Mouse (Mus musculus) hindbrain, embryonic 13.5 days (tissue): ENCODE data around the gene Rtl9. TPM values are rescaled to one million over a fixed set of nuclear protein-coding genes. Genes with fewer than 3 reads are reported as not detected.

Source experiments
- ATAC-seq: fragments of 200-750 bp; cut with Nextera tagmentation; 2 replicates; pipeline ENCODE4 v1.8.0; 2017; ENCODE audit warnings: moderate TSS enrichment; ENCODE audit not compliant: low FRiP score
- H3K27ac ChIP-seq: fragments of 300-500 bp; sonication (generic); 2 replicates; pipeline ENCODE4 v1.5.1; 2015; ENCODE audit warnings: inconsistent platforms, mild to moderate bottlenecking, moderate library complexity
- H3K27me3 ChIP-seq: fragments of 300-500 bp; sonication (generic); 2 replicates; pipeline ENCODE4 v1.6.1; 2015; ENCODE audit warnings: mild to moderate bottlenecking, inconsistent platforms
- H3K36me3 ChIP-seq: fragments of 300-500 bp; sonication (generic); 2 replicates; pipeline ENCODE4 v1.6.1; 2015; ENCODE audit warnings: mild to moderate bottlenecking, inconsistent platforms
- H3K4me1 ChIP-seq: fragments of 300-500 bp; sonication (generic); replicated peaks from 2 replicates; pipeline ENCODE4 v1.6.1; 2015; ENCODE audit warnings: inconsistent platforms
- H3K4me2 ChIP-seq: fragments of 300-500 bp; sonication (generic); 2 replicates; pipeline ENCODE4 v1.6.1; 2015; ENCODE audit warnings: inconsistent platforms, mild to moderate bottlenecking, moderate library complexity
- H3K4me3 ChIP-seq: fragments of 300-500 bp; sonication (generic); 2 replicates; pipeline ENCODE4 v1.5.1; 2015; ENCODE audit warnings: mild to moderate bottlenecking, inconsistent platforms
- H3K9ac ChIP-seq: fragments of 300-500 bp; sonication (generic); 2 replicates; pipeline ENCODE4 v1.6.1; 2015; ENCODE audit warnings: mild to moderate bottlenecking, inconsistent platforms
- H3K9me3 ChIP-seq: fragments of 300-500 bp; sonication (generic); 2 replicates; pipeline ENCODE4 v1.6.1; 2016; ENCODE audit warnings: inconsistent platforms
- WGBS: fragments of 180-500 bp; shearing (Covaris S2); methylation state at CpG from one replicate; pipeline ENCODE4 v1.1.7; 2015; 5-methylcytosine and 5-hydroxymethylcytosine counted together
- polyA plus RNA-seq: library from polyadenylated mRNA; unstranded; fragments of >200 nt; fragmentation: Nextera tagmentation; extraction: Ambion mirVana; gene quantifications from 2 replicates; pipeline ENCODE4 v1.2.1, GENCODE M21; 2015

Rtl9 gene
- polyA plus RNA-seq, 1 experiment from 2014 or later = 0.35 TPM

DNA sequence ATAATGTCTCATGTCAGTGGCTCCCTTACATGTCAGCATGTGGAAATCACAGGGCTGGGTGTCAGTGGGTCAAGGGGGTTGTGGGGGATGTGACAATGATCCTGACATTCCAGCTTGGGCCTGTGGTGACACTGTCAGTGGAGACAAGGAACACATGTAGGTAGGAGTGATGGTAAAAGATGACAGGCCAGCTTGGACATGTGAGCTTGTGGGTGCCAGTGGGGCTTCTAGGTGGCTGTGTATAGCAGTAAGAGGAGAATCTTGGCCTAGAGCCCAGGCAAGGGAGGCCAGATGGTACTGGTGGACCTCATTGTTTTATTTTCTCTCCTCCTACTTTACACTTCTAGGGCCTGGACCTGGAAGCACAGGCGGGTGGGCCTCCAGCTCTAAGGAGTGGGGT lies 16.7 kb upstream of the Rtl9 start:
- no peaks in the 10 kb centered on the region for H3K9me3 ChIP-seq
- WGBS = 79% methylated on average over 1 of the region's 1 CpGs

DNA sequence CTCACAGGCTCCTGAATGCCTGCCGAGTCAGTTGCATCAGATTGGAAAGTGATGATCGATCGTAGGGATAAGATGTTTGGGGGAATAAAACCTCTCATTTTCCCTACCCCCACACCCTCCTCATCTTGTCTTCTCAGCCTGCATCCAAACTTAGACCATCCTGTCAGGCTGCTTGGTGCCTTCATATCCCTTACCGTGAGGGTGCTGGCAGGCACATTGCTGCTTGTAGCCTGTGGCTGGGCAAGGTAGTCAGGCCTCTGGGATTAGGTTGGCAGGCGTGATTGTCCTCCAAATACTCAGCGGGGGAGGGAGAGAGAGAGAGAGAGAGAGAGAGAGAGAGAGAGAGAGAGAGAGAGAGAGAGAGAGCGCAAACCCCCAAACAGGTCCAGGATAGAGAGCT lies 11.2 kb upstream of the Rtl9 start:
- no peaks in the 10 kb centered on the region for H3K9me3 ChIP-seq
- H3K36me3 ChIP-seq = no peaks in the 10 kb centered on the region
- no peak overlapping the region for H3K4me2 ChIP-seq
- H3K4me1 ChIP-seq = no peaks in the 10 kb centered on the region
- H3K27ac ChIP-seq = no peak overlapping the region
- H3K4me3 ChIP-seq = no peak overlapping the region
- WGBS = 58% methylated on average over 6 of the region's 7 CpGs
- no peak overlapping the region for H3K9ac ChIP-seq
- peaks cover 47% of the 10 kb centered on the region for H3K27me3 ChIP-seq
- no peak for ATAC-seq

More for the DNA sequence above, 16.7 kb upstream of the Rtl9 start:
- H3K27me3 ChIP-seq = peaks cover 66% of the 10 kb centered on the region
- 0 out of 2 replicates have a peak, but pooled peaks cover 5% of the 10 kb centered on the region for H3K4me1 ChIP-seq
- no peak overlapping the region for H3K9ac ChIP-seq
- no peak overlapping the region for H3K4me2 ChIP-seq
- no peak for ATAC-seq
- H3K27ac ChIP-seq = no peak overlapping the region
- no peak overlapping the region for H3K4me3 ChIP-seq
- no peaks in the 10 kb centered on the region for H3K36me3 ChIP-seq

DNA sequence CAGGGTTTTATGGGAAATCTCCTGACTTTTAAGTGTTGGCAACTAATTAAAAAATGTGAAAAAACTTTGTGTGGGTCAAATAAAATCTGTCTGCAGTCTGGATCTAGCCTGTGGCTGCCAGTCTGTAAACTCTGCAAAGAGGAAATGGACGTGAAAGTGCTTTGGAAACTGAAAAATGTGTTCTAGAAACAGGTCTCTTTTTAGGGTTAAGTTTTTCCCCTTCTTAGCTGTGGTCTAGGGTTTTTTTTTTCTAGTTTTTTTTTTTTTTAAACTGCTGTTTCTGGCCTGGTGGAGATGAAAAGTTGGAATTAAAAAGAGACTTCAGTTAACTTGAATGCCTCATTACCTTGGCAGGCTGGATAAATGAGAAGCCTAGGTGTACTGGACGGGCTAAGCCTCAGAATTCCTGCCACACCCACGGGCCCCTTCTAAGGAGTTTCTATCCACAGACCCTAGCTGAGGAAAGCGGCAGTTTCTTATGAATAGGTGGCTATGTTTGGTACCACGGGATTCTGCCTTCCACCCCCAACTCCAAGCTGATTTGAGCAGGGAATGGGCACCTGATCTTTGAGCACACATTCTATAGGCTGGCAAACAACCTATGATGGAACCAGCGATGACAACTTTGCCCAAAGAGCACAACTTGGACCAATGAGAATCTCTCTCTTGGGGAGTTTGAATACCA lies 8.3 kb upstream of the Rtl9 start:
- Histone ChIP-seq H3K27ac (no peak overlapping the region), H3K9ac (no peak overlapping the region), H3K4me2 (no peak overlapping the region), H3K27me3 (peaks cover 38% of the 10 kb centered on the region), H3K4me3 (no peak overlapping the region), H3K36me3 (no peaks in the 10 kb centered on the region), H3K9me3 (no peaks in the 10 kb centered on the region), H3K4me1 (no peaks in the 10 kb centered on the region)
- ATAC-seq = no peak
- 74% methylated on average over 6 of the region's 6 CpGs for WGBS

- H3K4me3 ChIP-seq = no peak overlapping the region
- WGBS = 84% methylated on average over 6 of the region's 6 CpGs
- ATAC-seq = no peak
- H3K27me3 ChIP-seq = peaks cover 18% of the 10 kb centered on the region; the same call in 1 of the 2 replicates
- H3K27ac ChIP-seq = no peak overlapping the region
- H3K4me2 ChIP-seq = no peak overlapping the region
- no peaks in the 10 kb centered on the region for H3K4me1 ChIP-seq
- no peak overlapping the region for H3K9ac ChIP-seq
- no peaks in the 10 kb centered on the region for H3K36me3 ChIP-seq
- no peaks in the 10 kb centered on the region for H3K9me3 ChIP-seq
Observed at GRCm38 (mm10) chrX:143097551-143097950, 1.8 kb upstream of the Rtl9 start.

GRCm38 (mm10) chrX:143103146-143103545 lies 3.8 kb downstream of the Rtl9 start:
- Histone ChIP-seq H3K9ac (no peak overlapping the region), H3K27me3 (peaks cover 6% of the 10 kb centered on the region; the same call in 1 of the 2 replicates), H3K36me3 (no peaks in the 10 kb centered on the region), H3K4me3 (no peak overlapping the region), H3K4me1 (no peaks in the 10 kb centered on the region), H3K9me3 (no peaks in the 10 kb centered on the region), H3K27ac (no peak overlapping the region), H3K4me2 (no peak overlapping the region)
- 95% methylated on average over 5 of the region's 5 CpGs for WGBS
- ATAC-seq = no peak

DNA sequence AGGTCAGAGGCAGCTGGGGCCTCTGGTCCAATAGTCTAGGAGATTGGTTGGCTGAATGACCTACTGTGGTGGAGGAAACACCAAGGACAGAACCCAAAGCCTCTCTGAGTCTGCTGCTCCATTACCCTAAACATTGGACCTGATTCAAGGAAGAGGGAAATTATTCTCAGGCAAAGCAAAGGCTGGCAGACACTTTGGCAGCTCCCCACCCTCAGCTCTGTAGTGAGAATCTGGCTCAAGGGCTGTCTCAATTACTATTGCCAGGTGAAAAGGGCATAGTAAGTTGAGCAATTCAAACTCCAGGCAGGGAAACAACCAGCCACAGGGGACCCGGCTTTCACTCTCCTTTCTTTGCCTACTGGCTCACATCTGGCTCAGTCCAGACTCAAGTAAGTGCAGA lies 6.5 kb downstream of the Rtl9 start:
- H3K36me3 ChIP-seq = no peaks in the 10 kb centered on the region
- no peak for ATAC-seq
- 90% methylated on average over 1 of the region's 1 CpGs for WGBS
- H3K27me3 ChIP-seq = no peaks in the 10 kb centered on the region
- no peak overlapping the region for H3K4me2 ChIP-seq
- H3K9ac ChIP-seq = no peak overlapping the region
- H3K4me3 ChIP-seq = no peak overlapping the region
- H3K4me1 ChIP-seq = no peaks in the 10 kb centered on the region
- no peak overlapping the region for H3K27ac ChIP-seq
- H3K9me3 ChIP-seq = no peaks in the 10 kb centered on the region

DNA sequence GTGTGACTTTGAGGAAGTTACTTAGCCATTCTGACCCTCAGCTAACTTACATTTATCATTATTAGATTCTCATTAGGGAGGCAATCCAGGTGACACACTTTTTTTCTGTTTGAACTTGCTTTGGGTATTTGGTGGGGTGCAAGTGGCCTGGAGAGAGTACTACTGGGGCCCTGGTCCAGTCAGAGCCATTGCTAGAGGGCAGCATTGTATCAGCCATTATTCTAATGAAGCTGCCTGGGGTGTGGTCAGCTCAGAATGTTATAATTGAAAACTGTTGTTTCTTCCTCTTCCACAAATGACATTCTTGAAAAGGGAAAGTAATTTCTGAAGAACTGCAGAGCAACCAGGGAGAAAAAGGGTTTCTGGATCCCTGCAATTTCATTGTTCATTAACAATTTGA lies 13.2 kb downstream of the Rtl9 start:
- Histone ChIP-seq H3K4me3 (no peak overlapping the region), H3K4me2 (no peak overlapping the region), H3K9ac (no peak overlapping the region), H3K36me3 (no peaks in the 10 kb centered on the region), H3K27ac (no peak overlapping the region), H3K4me1 (no peaks in the 10 kb centered on the region), H3K27me3 (no peaks in the 10 kb centered on the region), H3K9me3 (no peaks in the 10 kb centered on the region)
- no peak for ATAC-seq

Other genes with a start within 250 kb of the Rtl9 start
- gene Ammecr1, start 132.9 kb upstream of the Rtl9 start, polyA plus RNA-seq = 4.9 and 5.3 TPM in 2 replicates